Mouse (Mus musculus): ENCODE results near the gene Lrrc23.
A peak's percentile ranks its signal among the peaks of the same experiment; 100 is the strongest.

Lrrc23 gene

DNA sequence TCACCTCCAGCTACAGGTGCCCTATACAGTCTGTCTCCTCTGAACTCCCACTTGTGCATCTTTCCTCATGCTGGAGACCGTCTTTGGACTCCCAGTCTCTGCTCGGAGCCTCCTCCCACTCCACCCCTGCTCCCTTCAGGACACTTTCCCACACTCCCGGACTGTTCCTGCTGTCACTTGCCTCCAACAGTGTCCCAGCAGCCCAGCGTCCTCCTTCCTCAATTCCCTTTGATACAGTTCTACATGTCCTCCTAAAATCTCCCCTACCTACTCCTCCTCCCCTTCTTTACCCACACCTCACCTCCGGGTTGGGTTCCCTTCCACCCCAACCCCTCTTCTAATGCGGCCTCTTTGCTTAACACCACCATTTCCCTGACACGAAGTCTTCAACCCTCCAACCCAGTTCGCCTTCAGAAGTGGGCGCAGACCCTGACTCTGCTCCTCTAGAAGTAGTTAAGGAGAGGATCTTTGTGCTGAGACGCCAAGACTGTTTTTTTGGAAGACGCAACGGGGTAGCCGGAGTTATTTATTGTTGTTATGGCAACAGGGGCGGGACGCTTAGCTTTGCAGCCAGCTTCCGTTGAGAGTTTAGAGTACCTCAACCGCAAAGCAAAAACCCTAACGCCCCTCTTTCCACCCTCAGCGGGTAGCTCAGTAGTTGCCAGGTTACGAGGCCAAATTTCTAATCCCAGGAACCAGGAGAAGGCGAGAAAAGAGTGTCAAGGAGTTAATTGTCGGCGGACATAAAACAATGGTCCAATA, at the start of gene Lrrc23:
Gene Lrrc23 (minus strand): TSS at position 506 of the 762 bp plus-strand sequence.
- DNase-seq: no peak

DNA sequence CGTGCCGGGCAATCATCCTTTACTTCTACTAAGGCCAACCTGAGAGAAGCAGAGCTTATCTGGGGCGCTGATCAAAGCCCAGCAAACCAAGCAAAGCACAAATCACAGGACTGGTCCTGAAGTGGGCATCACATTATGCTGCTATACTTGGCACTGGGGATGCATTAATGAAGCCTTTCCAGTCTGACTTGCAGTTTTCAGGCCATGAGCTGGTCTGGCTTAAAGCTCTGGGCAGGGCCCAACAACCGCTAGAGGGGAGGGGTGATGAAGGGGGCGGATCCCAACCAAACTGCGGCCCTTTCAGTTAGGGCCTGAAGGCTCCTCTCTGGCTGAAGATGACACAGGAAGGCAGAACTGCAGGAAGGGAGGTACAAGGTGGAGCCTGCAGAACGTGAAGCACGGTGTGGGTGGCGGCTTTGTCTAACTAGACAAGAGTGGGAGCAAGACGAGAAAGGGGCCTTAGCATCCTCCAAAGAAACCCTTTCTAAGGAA, 48.6 kb upstream of the Lrrc23 start:
- peak; percentile 74 for DNase-seq

DNA sequence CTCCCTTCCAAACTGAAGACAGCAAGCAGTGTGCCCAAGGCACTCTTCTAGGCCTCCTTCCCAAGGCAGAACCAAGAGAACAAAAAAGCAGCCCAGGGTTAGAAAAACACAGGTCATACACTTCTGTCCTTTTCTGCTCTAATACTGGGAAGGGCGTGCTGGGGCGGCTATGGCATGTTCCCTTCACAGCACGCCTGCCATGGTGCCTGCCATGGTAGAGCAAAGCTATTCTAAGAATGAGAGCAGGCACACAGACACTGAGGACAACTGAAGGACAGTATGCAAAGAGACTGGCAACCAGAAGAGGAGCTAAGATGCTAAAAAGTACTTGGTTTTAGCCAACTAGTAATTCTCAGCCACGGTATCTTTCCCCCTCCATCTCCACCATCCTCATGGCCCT, 42.5 kb upstream of the Lrrc23 start:
- DNase-seq: no peak

DNA sequence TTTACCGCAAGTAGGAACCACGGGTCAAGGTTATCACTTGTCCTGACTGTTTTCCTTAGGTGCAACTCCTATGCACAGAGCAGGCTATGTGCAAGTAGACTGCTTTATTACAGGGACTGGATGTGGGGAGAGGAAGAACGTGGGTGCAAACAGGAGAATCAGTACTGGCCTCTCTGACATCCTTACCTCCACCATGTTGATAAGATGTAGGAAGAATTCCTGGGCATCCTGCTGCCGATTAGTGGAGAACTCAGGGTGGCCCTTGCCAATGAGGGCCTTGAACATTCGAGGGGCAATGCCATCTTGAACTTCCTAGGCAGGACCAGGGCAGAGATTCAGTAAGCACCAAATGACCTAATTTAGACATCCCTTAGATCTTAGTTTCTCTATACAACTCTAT, 41.4 kb upstream of the Lrrc23 start:
- no peak for DNase-seq

DNA sequence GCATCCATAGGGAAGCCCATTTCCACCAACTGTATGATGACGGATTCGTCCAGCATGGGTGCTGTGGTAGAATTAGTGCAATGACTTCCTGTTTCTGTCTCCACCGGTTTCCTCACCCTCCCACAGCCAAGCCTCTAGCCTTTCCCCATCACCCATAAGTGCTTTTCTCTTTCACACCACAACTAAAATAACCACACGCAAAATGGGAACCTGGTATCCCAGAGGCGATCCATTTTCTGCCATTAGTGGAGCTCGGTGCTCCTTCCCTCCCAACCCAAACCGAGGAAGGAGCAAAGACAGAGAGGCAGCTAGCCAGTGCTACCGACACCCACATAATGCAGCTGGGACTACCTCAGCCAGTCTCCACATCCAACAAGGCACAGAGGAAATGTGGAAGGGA, 38.4 kb upstream of the Lrrc23 start:
- no peak for DNase-seq

DNA sequence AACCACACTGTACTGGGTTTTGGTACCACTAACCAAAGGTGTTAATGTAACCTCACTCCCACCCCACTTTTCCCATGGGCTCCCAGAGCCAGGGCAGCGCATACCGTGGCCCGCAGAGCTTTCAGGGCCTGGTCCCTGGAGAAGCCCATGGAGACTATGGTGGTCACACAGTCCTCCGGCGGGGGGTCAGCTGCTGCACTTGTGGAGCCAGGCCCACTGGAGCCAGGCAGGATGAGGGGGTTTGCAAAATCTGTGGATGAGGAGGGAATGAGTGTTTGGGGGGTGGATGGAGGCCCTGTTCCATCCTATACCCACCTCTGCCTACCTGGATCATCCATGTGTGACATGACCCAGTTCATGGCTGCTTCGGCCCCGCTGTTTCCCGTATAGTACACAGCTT, 38.0 kb upstream of the Lrrc23 start:
- no peak for DNase-seq

DNA sequence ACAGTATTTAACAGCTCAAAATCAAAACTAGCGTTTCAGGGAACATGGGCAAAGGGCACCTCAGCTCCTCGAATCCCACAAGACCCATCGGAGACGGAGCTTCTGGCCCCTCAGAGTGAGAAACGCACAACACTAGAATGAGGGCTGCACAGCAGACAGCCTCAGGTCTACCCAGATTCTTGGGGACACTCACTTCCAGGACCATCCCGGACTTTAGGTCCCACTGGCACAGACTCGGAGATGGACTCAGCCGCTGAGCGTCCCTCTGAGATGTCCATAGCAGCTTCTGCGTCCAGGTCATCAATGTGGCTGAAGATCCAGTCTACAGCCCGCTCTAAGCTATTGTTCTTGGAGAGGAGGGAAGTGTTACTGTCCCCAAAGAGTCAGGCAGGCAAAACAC, 37.6 kb upstream of the Lrrc23 start:
- no peak for DNase-seq

DNA sequence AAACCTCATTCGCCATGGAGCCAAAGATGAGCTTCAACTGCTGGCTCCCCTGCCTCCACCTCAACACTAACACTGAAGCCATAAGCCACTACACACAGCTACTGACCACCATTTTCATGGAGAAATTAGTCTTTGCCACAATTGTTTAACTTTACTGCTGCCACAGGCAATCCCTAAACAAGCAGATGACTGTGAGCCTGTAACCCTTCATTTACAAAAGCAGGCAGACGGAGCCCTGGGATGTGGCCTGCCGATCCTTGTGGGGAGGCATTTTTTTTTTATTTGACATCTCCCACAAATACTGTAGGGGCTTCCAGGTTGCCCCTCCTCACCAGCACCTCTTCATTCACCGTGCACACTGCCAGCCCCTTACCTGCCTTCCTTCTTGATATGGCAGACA, 37.1 kb upstream of the Lrrc23 start:
- no peak for DNase-seq

DNA sequence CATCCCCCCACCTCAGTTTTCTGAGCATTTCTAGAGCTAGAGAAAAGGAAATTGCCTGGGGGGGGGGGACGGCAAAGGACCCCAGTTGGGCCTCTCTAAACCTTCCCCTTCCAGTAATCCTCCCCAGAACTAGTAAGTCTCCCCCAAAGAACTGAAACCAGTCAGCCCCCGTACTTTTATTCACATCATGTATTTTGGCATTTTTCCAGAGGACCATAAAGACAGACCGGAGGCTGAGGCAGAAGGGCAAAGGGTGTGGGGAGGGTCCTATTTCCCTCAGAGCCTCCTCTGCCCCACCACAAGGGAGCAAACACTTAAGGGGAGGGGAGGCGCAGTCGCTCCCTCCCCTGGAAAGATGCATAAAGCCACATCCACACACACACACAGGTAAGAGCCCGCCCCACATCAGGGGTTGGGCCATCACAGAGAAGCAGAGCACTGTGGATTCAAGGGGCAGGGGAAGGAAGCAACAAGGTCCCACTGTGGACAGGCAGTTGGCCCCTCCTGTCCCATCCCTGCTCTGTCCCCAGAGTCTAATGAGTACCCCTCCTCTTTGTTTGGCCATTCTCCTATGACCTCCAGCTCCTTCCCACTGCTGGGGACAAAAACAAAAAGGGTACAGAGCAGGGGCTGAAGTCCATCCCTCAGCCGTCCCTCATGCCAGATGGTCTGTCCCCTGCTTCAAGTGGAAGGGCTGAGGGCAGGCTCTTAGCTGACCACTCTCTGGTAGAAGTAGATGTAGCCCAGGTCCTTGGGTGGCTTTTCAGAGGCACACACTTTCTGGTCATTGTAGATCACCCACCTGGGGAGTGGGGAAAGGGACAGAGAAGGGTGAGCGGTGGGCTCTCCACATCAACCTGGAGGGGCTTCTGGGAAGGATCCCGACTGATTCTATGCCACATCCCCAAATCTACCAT, 35.6 kb upstream of the Lrrc23 start:
- peak; percentile 70 for DNase-seq

DNA sequence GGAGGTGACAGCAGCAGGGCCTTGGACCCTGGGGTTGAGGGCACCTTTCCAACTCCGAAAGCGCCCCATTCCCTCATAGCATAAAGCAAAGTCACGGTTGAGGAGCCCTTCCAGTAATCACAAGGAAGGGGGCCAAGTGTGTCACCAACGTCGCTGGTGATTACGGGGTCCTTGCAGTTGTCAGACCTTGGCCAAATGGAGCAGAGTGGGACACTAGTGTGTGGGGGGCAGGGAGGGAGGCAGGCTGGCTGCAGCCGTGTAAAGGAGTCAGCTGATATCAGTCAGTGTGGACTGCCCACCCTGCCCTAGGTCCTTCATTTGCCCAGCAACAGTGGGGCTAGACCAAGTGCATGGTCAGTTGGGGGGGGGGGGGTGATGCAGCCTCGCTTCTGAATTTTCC, 34.9 kb upstream of the Lrrc23 start:
- DNase-seq: no peak

DNA sequence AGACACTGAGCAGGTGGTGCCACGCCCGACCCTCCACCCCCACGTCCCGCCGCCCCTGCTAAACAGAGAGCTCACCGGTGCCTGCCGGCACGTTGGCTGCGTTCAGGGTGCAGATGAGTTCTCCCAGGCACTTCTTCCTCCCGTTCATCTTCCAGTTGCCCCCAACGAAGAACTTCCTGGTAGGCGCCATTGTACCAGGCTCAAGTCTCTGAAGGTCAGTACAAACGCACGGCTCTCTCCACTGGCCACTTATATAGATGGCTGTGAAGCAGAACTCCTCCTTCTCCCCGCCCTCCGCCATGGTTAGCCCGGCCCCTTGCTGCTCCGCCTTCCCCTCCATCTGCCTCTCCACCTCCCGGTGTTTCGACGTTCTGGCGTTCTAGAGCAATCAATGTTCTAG, 34.4 kb upstream of the Lrrc23 start, which contains the start of gene Tpi1:
Gene Tpi1 (minus strand): TSS at position 364 of the 400 bp plus-strand sequence.
- DNase-seq: peak; percentile 94

DNA sequence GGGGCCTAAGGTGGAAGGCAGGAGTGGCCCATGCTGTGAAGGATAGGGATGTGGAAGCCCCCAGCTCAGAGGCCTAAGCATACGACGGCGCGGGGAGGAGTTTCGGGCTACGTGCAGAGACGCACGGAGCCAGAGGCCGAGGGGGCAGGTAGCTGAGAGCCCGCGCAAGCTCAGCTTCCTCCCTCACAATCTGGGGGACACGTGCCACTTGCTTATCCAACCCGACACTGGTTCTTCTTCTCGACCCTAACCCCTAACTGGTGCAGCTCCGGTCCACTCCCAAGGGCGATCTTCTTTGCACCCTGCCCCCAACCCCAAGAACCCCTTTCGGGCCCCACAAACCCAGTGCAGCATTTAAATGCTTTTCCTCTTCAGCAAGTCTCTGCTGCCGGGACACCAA, 34.0 kb upstream of the Lrrc23 start:
- DNase-seq: no peak

DNA sequence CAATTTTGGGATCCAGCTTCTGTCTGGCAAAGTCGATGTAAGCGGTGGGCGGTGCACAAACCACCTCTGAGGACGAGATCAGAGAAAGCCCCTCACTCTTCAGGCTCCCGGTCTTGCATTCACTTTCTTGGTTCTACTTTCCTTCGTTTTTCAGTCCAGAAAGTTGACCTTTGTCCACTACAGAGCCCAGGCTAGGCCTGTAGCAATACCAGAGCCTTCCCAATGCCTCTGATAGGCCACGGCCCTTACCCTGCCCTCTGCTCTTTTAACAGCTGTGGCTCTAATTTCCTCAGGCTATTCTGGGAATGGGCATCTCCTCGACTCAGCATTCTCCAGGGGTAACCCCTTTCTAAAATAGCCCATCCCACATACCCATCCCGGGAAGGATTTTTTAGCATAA, 33.3 kb upstream of the Lrrc23 start:
- no peak for DNase-seq

DNA sequence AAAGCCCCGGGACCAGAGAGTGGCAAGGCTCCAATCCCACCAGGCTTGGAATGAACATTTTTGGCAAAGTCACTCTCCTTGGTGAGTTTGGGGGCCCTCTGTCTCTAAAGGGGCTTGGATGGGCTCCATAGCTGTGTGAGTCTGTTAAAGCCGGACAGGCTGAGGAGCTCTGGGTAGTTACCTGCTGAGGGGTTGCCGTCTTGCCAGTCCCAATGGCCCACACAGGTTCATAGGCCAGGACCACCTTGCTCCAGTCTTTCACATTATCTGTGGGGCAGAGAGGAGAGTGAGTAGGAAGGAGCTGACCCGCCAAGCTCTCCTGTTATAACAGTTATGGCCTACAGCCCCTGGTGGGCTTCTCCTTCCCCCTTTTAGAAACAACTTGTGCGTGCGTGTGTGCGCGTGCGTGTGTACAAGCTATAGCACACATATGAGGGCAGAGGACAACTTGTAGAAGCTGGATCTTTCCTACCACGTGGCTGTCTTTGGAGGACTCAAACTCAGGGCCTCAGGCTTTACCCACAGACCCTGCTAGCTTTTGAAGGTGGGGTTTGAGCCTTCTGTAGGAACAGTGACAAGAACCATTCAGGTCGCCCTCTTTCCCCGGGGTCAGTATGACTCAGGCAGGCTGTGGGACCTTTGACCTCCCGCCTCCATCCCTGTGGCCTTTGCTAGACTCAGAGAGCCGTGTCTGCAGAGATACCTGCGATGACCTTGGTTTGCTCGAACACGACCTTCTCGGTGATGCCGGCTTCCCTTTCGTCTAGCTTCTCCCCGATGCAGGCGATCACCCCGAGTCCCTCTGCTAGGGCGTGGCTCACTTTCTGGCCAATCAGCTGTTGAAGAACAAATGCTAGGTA, 32.4 kb upstream of the Lrrc23 start:
- peak; percentile 63 for DNase-seq

DNA sequence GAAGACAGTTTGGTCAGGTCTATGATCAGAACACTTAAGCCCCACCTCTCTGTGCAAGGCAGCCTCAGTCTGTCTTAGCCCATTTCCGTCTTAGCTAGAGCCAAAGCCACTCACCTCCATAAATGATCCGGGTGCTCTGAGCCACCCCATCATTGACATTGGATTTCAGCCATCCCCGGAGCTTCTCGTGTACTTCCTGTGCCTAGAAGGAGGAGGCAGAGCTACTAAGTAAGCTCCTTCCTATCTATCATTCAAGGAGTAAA, 31.8 kb upstream of the Lrrc23 start:
- DNase-seq: no peak

DNA sequence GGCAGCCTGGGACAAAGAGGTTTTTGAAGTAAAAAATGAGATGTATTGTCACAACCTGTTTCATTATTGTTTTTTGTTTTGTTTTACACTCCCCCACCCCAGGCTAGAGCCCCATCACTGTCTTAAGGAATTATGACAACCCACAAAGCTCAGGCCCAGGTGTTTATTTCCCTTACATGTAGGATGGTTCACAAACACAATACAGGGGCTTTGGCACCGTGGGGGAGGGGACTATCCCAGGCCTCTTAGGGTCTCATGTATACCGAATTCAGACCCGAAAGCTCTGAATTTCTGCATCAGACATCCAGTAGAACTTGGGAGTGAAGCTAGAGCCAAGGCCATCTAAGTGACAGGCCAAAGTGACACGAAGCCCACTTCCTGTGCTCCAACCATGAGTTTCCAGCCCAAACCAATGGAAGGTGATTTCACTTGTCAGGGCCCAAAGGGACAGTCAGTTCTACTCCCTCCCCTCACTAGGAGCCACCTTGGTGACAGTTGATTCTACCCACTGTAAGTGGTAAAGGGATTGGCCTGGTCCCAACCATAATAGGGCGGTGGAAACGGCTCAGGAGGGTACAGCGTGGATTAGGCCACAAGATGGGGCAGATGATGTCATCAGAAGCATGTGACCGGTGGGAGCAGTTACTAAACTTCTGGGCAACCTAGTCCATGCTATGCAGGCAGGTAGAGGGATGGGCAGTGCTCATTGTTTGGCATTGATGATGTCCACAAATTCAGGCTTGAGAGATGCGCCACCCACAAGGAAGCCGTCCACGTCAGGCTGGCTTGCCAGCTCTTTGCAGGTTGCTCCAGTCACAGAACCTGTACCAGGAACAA, 31.3 kb upstream of the Lrrc23 start:
- DNase-seq: peak; percentile 60

DNA sequence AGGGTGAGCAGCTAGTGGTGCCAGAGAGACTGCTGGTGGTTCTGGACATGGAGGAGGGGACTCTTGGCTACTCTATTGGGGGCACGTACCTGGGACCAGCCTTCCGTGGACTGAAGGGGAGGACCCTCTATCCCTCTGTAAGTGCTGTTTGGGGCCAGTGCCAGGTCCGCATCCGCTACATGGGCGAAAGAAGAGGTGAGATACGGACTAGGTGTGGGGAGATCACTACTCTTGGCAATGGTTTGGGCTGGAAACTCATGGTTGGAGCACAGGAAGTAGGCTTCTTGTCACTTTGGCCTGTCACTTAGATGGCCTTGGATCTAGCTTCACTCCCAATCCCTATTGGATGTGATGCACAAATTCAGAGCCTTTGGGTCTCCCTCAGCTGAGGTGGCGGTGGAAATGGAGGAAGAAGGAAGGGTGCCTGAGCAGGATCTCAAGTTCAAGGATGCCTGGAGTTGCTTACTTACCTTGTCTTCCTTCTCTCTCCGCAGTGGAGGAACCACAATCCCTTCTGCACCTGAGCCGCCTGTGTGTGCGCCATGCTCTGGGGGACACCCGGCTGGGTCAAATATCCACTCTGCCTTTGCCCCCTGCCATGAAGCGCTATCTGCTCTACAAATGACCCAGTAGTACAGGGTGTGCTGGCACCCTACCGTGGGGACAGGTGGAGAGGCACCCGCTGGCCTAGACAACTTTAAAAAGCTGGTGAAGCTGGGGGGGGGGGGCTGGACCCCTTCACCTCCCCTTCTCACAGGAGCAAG, 30.4 kb upstream of the Lrrc23 start:
- peak; percentile 62 for DNase-seq

DNA sequence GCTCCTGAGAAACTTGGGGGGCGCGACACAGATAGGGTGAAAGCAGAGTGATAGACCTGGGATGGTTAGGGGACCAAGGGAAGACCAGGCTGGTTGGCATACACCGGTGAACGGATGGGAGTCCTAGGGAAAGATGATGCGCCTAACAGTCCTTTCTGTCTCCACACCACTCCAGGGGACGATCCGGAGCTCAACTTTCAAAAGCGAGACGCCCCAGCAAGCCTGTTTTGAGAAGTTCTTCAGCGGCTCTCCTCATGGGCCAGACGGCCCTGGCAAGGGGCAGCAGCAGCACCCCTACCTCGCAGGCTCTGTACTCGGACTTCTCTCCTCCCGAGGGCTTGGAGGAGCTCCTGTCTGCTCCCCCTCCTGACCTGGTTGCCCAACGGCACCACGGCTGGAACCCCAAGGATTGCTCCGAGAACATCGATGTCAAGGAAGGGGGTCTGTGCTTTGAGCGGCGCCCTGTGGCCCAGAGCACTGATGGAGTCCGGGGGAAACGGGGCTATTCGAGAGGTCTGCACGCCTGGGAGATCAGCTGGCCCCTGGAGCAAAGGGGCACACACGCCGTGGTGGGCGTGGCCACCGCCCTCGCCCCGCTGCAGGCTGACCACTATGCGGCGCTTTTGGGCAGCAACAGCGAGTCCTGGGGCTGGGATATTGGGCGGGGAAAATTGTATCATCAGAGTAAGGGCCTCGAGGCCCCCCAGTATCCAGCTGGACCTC, 29.7 kb upstream of the Lrrc23 start:
- peak; percentile 90 for DNase-seq

DNA sequence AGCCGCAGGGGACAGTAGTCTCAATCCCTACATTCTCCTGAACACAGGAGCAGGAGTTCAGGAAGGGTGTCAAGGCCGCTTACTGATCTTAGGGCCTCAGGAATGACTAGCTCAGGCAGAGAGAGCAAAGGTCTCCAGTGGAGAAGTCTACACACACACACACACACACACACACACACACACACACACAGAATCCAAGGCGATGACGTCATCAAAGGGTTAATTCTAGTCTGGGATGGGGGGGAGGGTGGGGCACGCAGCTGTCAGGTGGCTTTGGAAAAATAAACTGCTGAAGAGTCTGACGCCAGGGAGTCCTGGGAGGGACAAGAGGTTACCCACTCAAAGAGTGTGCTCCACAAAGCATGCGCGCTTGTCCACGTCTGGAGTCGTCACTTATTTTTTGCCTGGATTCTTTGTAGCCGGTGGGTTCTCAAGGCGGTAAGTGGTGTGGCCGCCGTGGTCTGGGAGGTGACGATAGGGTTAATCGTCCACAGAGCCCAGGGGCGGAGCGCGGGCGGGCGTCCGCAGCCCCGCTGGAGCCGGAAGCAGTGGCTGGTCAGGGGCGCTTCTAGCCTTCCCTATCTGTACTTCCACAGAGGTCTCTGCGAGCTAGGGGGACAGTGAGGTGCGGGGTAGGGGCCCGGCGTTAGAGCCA, 29.0 kb upstream of the Lrrc23 start, which contains the start of gene Spsb2:
Gene Spsb2 (plus strand): TSS at position 304 of the 655 bp plus-strand sequence.
- peak; percentile 68 for DNase-seq

DNA sequence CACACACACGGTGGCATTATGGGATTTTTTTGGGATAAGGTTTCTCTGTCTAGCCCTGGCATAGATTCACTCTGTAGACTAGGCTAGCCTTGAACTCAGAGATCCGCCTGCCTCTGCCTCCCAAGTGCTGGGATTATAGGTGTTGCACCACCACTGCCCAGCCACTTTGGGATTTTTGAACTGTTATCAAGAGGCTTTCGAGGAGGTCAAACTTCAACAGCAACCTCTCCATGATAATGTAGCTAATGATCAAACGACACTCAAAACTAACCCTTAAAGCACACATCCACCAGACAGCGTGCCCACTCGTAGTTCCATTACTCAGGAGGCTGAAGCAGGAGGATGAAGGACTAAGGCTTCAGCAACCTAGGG, 28.4 kb upstream of the Lrrc23 start:
- no peak for DNase-seq

Measured in cerebellum, adult 9-10 months (tissue).